Mouse (Mus musculus): ENCODE measurements at regions not wholly inside any gene's neighbourhood (a gene's known extent, or its start where the extent isn't known, plus 50 kb on each side); places are given as distances from the start of the nearest gene placed in this dataset.

- Histone ChIP-seq H3K4me3 (no peak overlapping the region), H3K9me3 (peaks cover 4% of the 10 kb centered on the region; the same call in 1 of the 2 replicates), H3K4me1 (no peaks in the 10 kb centered on the region; the same call in 1 of the 2 replicates), H3K9ac (replicated peaks) (no peak overlapping the region), H3K27ac (replicated peaks) (no peak overlapping the region), H3K27me3 (no peaks in the 10 kb centered on the region), H3K36me3 (no peaks in the 10 kb centered on the region), H3K4me2 (replicated peaks) (no peak overlapping the region)
- WGBS: 60% methylated on average over 3 of the region's 3 CpGs
- ATAC-seq (ENCODE audit: low FRiP score, low read depth): no peak
Measured at GRCm38 (mm10) chr3:58211016-58211415, 203.5 kb upstream of the Tsc22d2 start.

- Histone ChIP-seq H3K27ac (replicated peaks) (no peak overlapping the region), H3K4me3 (no peak overlapping the region), H3K4me2 (replicated peaks) (no peak overlapping the region), H3K9me3 (no peaks in the 10 kb centered on the region), H3K27me3 (no peaks in the 10 kb centered on the region), H3K9ac (replicated peaks) (no peak overlapping the region), H3K36me3 (no peaks in the 10 kb centered on the region), H3K4me1 (no peaks in the 10 kb centered on the region)
- no peak for ATAC-seq (ENCODE audit: low FRiP score, low read depth)
- WGBS: 86% methylated on average over 2 of the region's 2 CpGs
Measured at GRCm38 (mm10) chr3:58224696-58225095, 189.8 kb upstream of the Tsc22d2 start.

- WGBS: 83% methylated on average over 7 of the region's 7 CpGs
- Histone ChIP-seq H3K27ac (replicated peaks) (no peak overlapping the region), H3K4me3 (no peak overlapping the region), H3K9ac (replicated peaks) (no peak overlapping the region), H3K4me1 (no peaks in the 10 kb centered on the region), H3K27me3 (no peaks in the 10 kb centered on the region), H3K4me2 (replicated peaks) (no peak overlapping the region), H3K9me3 (no peaks in the 10 kb centered on the region), H3K36me3 (no peaks in the 10 kb centered on the region)
- ATAC-seq (ENCODE audit: low FRiP score, low read depth): peak; percentile 54; the same call in 1 of the 2 replicates
Measured at GRCm38 (mm10) chr3:58226447-58227321, 187.8 kb upstream of the Tsc22d2 start.

GRCm38 (mm10) chr3:58227322-58227627 lies 187.2 kb upstream of the Tsc22d2 start:
- H3K36me3 ChIP-seq: no peaks in the 10 kb centered on the region
- H3K4me2 ChIP-seq (replicated peaks): no peak overlapping the region
- no peak overlapping the region for H3K27ac ChIP-seq (replicated peaks)
- 89% methylated on average over 5 of the region's 5 CpGs for WGBS
- no peak overlapping the region for H3K4me3 ChIP-seq
- no peaks in the 10 kb centered on the region for H3K27me3 ChIP-seq
- H3K9ac ChIP-seq (replicated peaks): no peak overlapping the region
- H3K9me3 ChIP-seq: no peaks in the 10 kb centered on the region
- H3K4me1 ChIP-seq: no peaks in the 10 kb centered on the region
- no peak for ATAC-seq (ENCODE audit: low FRiP score, low read depth)

GRCm38 (mm10) chr3:58228189-58228588 lies 186.3 kb upstream of the Tsc22d2 start:
- H3K27me3 ChIP-seq: no peaks in the 10 kb centered on the region
- H3K9me3 ChIP-seq: no peaks in the 10 kb centered on the region
- H3K27ac ChIP-seq (replicated peaks): no peak overlapping the region
- ATAC-seq (ENCODE audit: low FRiP score, low read depth): no peak
- H3K4me2 ChIP-seq (replicated peaks): no peak overlapping the region
- H3K4me1 ChIP-seq: no peaks in the 10 kb centered on the region
- H3K4me3 ChIP-seq: no peak overlapping the region
- no peaks in the 10 kb centered on the region for H3K36me3 ChIP-seq
- 84% methylated on average over 3 of the region's 3 CpGs for WGBS
- H3K9ac ChIP-seq (replicated peaks): no peak overlapping the region

GRCm38 (mm10) chr3:58231746-58232145 lies 182.8 kb upstream of the Tsc22d2 start:
- ATAC-seq (ENCODE audit: low FRiP score, low read depth): no peak
- no peaks in the 10 kb centered on the region for H3K27me3 ChIP-seq
- no peak overlapping the region for H3K9ac ChIP-seq (replicated peaks)
- no peaks in the 10 kb centered on the region for H3K4me1 ChIP-seq
- H3K9me3 ChIP-seq: no peaks in the 10 kb centered on the region
- WGBS: 69% methylated on average over 2 of the region's 2 CpGs
- no peaks in the 10 kb centered on the region for H3K36me3 ChIP-seq
- no peak overlapping the region for H3K27ac ChIP-seq (replicated peaks)
- no peak overlapping the region for H3K4me3 ChIP-seq
- no peak overlapping the region for H3K4me2 ChIP-seq (replicated peaks)

- Histone ChIP-seq H3K4me2 (replicated peaks) (no peak overlapping the region), H3K9ac (replicated peaks) (no peak overlapping the region), H3K27ac (replicated peaks) (no peak overlapping the region), H3K27me3 (no peaks in the 10 kb centered on the region), H3K4me1 (no peaks in the 10 kb centered on the region), H3K4me3 (no peak overlapping the region), H3K36me3 (no peaks in the 10 kb centered on the region), H3K9me3 (no peaks in the 10 kb centered on the region)
- no peak for ATAC-seq (ENCODE audit: low FRiP score, low read depth)
- 67% methylated on average over 2 of the region's 2 CpGs for WGBS
Measured at GRCm38 (mm10) chr3:58233296-58233695, 181.2 kb upstream of the Tsc22d2 start.

- no peaks in the 10 kb centered on the region for H3K9me3 ChIP-seq
- ATAC-seq (ENCODE audit: low FRiP score, low read depth): no peak
- 83% methylated on average over 6 of the region's 6 CpGs for WGBS
Measured at GRCm38 (mm10) chr3:58234846-58235630, 179.5 kb upstream of the Tsc22d2 start.

GRCm38 (mm10) chr3:58238111-58238510 lies 176.4 kb upstream of the Tsc22d2 start:
- Histone ChIP-seq H3K4me3 (no peak overlapping the region), H3K36me3 (no peaks in the 10 kb centered on the region), H3K27ac (replicated peaks) (no peak overlapping the region), H3K27me3 (no peaks in the 10 kb centered on the region), H3K4me1 (no peaks in the 10 kb centered on the region), H3K9me3 (no peaks in the 10 kb centered on the region), H3K4me2 (replicated peaks) (no peak overlapping the region), H3K9ac (replicated peaks) (no peak overlapping the region)
- no peak for ATAC-seq (ENCODE audit: low FRiP score, low read depth)

More at GRCm38 (mm10) chr3:58234846-58235630, 179.5 kb upstream of the Tsc22d2 start:
- Histone ChIP-seq H3K36me3 (no peaks in the 10 kb centered on the region), H3K9ac (replicated peaks) (no peak overlapping the region), H3K4me3 (no peak overlapping the region), H3K27me3 (no peaks in the 10 kb centered on the region), H3K4me1 (no peaks in the 10 kb centered on the region), H3K27ac (replicated peaks) (no peak overlapping the region), H3K4me2 (replicated peaks) (no peak overlapping the region)

GRCm38 (mm10) chr3:58240775-58241174 lies 173.7 kb upstream of the Tsc22d2 start:
- Histone ChIP-seq H3K4me3 (no peak overlapping the region), H3K27me3 (no peaks in the 10 kb centered on the region), H3K9me3 (no peaks in the 10 kb centered on the region), H3K36me3 (no peaks in the 10 kb centered on the region), H3K9ac (replicated peaks) (no peak overlapping the region), H3K27ac (replicated peaks) (no peak overlapping the region), H3K4me2 (replicated peaks) (no peak overlapping the region), H3K4me1 (no peaks in the 10 kb centered on the region)
- no peak for ATAC-seq (ENCODE audit: low FRiP score, low read depth)
- WGBS: 74% methylated on average over 4 of the region's 4 CpGs

GRCm38 (mm10) chr3:58245361-58245760 lies 169.2 kb upstream of the Tsc22d2 start:
- no peaks in the 10 kb centered on the region for H3K9me3 ChIP-seq
- H3K4me3 ChIP-seq: no peak overlapping the region
- no peak for ATAC-seq (ENCODE audit: low FRiP score, low read depth)
- H3K27ac ChIP-seq (replicated peaks): no peak overlapping the region
- no peak overlapping the region for H3K4me2 ChIP-seq (replicated peaks)
- 17% methylated on average over 5 of the region's 5 CpGs for WGBS
- H3K27me3 ChIP-seq: no peaks in the 10 kb centered on the region
- H3K9ac ChIP-seq (replicated peaks): no peak overlapping the region
- no peaks in the 10 kb centered on the region for H3K4me1 ChIP-seq
- no peaks in the 10 kb centered on the region for H3K36me3 ChIP-seq

- ATAC-seq (ENCODE audit: low FRiP score, low read depth): no peak
- Histone ChIP-seq H3K27ac (replicated peaks) (no peak overlapping the region), H3K9me3 (no peaks in the 10 kb centered on the region), H3K4me1 (no peaks in the 10 kb centered on the region), H3K9ac (replicated peaks) (no peak overlapping the region), H3K36me3 (no peaks in the 10 kb centered on the region), H3K4me2 (replicated peaks) (no peak overlapping the region), H3K27me3 (no peaks in the 10 kb centered on the region), H3K4me3 (no peak overlapping the region)
- WGBS: 72% methylated on average over 2 of the region's 2 CpGs
Measured at GRCm38 (mm10) chr3:58247989-58248388, 166.5 kb upstream of the Tsc22d2 start.

All from midbrain, embryonic 12.5 days (tissue).